Comparison of ENCODE assay signal across 11 mouse cellular contexts in the genomic region with DNA sequence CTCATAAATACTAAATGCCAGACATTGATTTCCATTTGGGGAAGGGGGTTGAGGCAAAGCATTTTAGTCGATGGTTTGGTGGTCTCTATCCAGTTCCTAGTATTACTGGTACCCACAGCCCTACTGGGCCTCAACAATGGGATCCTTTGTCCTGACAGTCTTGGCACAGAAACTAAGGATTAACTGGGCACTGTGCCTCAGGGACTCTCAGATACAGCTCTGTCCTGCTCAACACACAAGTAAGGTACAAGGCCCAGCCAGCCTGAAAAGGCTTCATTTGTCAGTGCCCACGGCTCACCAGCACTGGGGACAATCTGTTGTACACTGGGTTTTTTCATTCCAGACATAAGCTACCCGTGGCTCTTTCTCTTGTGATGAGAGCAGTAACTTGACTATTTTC.
DNase-seq lines count a peak whose midpoint lies in the region; ATAC-seq and TF ChIP-seq lines count a peak whose summit lies in the region.
"Had no signal": no experiment of that assay in that cellular context is flagged by ENCODE, and none has a peak within 500 bp of the region (broad histone marks: within the 10 kb centered on the region; RNA-seq: fewer than 3 reads in every experiment).

No protein-coding gene starts in this region.

- no peaks in the 10 kb centered on the region for H3K27me3 ChIP-seq in hindbrain, postnatal 0 days (ENCODE audit: insufficient read depth, low read length)
- no peaks in the 10 kb centered on the region for H3K27me3 ChIP-seq in midbrain, embryonic 14.5 days (ENCODE audit: control insufficient read depth, insufficient read depth, low read length)
- no peaks in the 10 kb centered on the region for H3K27me3 ChIP-seq in stomach, postnatal 0 days (ENCODE audit: control insufficient read depth, insufficient read depth, low read length)
- H3K27me3 ChIP-seq: embryonic facial prominence, embryonic 12.5 days; heart, embryonic 15.5 days; lung, embryonic 15.5 days had no signal

- no peaks in the 10 kb centered on the region for H3K9me3 ChIP-seq in hindbrain, postnatal 0 days (ENCODE audit: low read length)
- no peaks in the 10 kb centered on the region for H3K9me3 ChIP-seq in midbrain, embryonic 14.5 days (ENCODE audit: control insufficient read depth, low read length)
- H3K9me3 ChIP-seq in stomach, postnatal 0 days (ENCODE audit: control insufficient read depth, low read length), result no peaks in the 10 kb centered on the region
- H3K9me3 ChIP-seq: embryonic facial prominence, embryonic 12.5 days; heart, embryonic 15.5 days; lung, embryonic 15.5 days had no signal

- 17% methylated on average over 3 of the region's 3 CpGs for WGBS in hindbrain, postnatal 0 days
- 28% methylated on average over 3 of the region's 3 CpGs for WGBS in midbrain, embryonic 14.5 days
- whole genome bisulfite sequencing in stomach, postnatal 0 days, result 53% methylated on average over 3 of the region's 3 CpGs

- H3K4me1 ChIP-seq in hindbrain, postnatal 0 days (ENCODE audit: insufficient read depth, low read length), result no peaks in the 10 kb centered on the region; the same call in 1 of the 2 replicates
- H3K4me1 ChIP-seq in midbrain, embryonic 14.5 days (ENCODE audit: control insufficient read depth, insufficient read depth, low read length), result peaks cover 5% of the 10 kb centered on the region
- H3K4me1 ChIP-seq in stomach, postnatal 0 days (replicated peaks; ENCODE audit: control insufficient read depth, insufficient read depth), result no peaks in the 10 kb centered on the region
- H3K4me1 ChIP-seq: embryonic facial prominence, embryonic 12.5 days; heart, embryonic 15.5 days; lung, embryonic 15.5 days had no signal

- no peak for TF ChIP-seq EP300 in stomach, postnatal 0 days (optimal IDR thresholded peaks at IDR 0.05)

- 0 out of 2 replicates have a peak overlapping the region, but pooled peaks have one; percentile 20 for H3K27ac ChIP-seq in hindbrain, postnatal 0 days
- H3K27ac ChIP-seq in midbrain, embryonic 14.5 days (replicated peaks; ENCODE audit: low read depth, low read length), result no peak overlapping the region
- no peak overlapping the region for H3K27ac ChIP-seq in stomach, postnatal 0 days (replicated peaks)
- H3K27ac ChIP-seq: embryonic facial prominence, embryonic 12.5 days; heart, embryonic 15.5 days; lung, embryonic 15.5 days had no signal

- DNase-seq in Muller cell, postnatal 12 days (ENCODE audit: inconsistent ontology term), result peak; percentile 81
- DNase-seq in brain, embryonic 18.5 days (ENCODE audit: low read depth, low spot score), result peak; percentile 40
- peak; percentile 84 for DNase-seq in hindbrain, postnatal 0 days (ENCODE audit: low spot score)
- peak; percentile 78 for DNase-seq in midbrain, embryonic 14.5 days
- no peak for DNase-seq in adrenal gland, postnatal 10 days
- DNase-seq in urinary bladder, postnatal 25 days (ENCODE audit: low spot score), result no peak
- DNase-seq in stomach, postnatal 0 days (ENCODE audit: low spot score), result no peak
- DNase-seq: kidney, postnatal 14 days had no signal

- no peak for TF ChIP-seq CTCF in hindbrain, postnatal 0 days (IDR thresholded peaks at IDR 0.05; ENCODE audit: low read depth)
- TF ChIP-seq CTCF in stomach, postnatal 0 days (IDR thresholded peaks at IDR 0.05; ENCODE audit: low read depth), result no peak

- no peak overlapping the region for H3K4me2 ChIP-seq in hindbrain, postnatal 0 days (ENCODE audit: low read depth, low read length)
- no peak overlapping the region for H3K4me2 ChIP-seq in midbrain, embryonic 14.5 days (ENCODE audit: low read length)
- H3K4me2 ChIP-seq in stomach, postnatal 0 days (replicated peaks; ENCODE audit: low read depth), result no peak overlapping the region
- H3K4me2 ChIP-seq: embryonic facial prominence, embryonic 12.5 days; heart, embryonic 15.5 days; lung, embryonic 15.5 days had no signal

- no peak overlapping the region for H3K4me3 ChIP-seq in hindbrain, postnatal 0 days (ENCODE audit: low read length)
- H3K4me3 ChIP-seq in midbrain, embryonic 14.5 days (replicated peaks; ENCODE audit: low read depth, low read length), result no peak overlapping the region
- no peak overlapping the region for H3K4me3 ChIP-seq in stomach, postnatal 0 days (ENCODE audit: low read depth, low read length)
- H3K4me3 ChIP-seq: embryonic facial prominence, embryonic 12.5 days; heart, embryonic 15.5 days; lung, embryonic 15.5 days had no signal

- H3K9ac ChIP-seq in hindbrain, postnatal 0 days (replicated peaks; ENCODE audit: low read length), result no peak overlapping the region
- no peak overlapping the region for H3K9ac ChIP-seq in midbrain, embryonic 14.5 days (replicated peaks; ENCODE audit: low read length)
- no peak overlapping the region for H3K9ac ChIP-seq in stomach, postnatal 0 days (ENCODE audit: low read length)
- H3K9ac ChIP-seq: embryonic facial prominence, embryonic 12.5 days; heart, embryonic 15.5 days; lung, embryonic 15.5 days had no signal

- ATAC-seq in hindbrain, postnatal 0 days, result peak; percentile 97
- ATAC-seq in midbrain, embryonic 14.5 days (ENCODE audit: low FRiP score, low TSS enrichment), result peak; percentile 77; the same call in 1 of the 2 replicates
- no peak for ATAC-seq in stomach, postnatal 0 days (ENCODE audit: low FRiP score, low TSS enrichment)

- no peaks in the 10 kb centered on the region for H3K36me3 ChIP-seq in hindbrain, postnatal 0 days (ENCODE audit: insufficient read depth, low read length)
- H3K36me3 ChIP-seq in midbrain, embryonic 14.5 days (ENCODE audit: control insufficient read depth, insufficient read depth, low read length), result no peaks in the 10 kb centered on the region
- no peaks in the 10 kb centered on the region for H3K36me3 ChIP-seq in stomach, postnatal 0 days (ENCODE audit: control insufficient read depth, insufficient read depth, low read length)
- H3K36me3 ChIP-seq: embryonic facial prominence, embryonic 12.5 days; heart, embryonic 15.5 days; lung, embryonic 15.5 days had no signal

Comparison
In these comparisons a context has a peak if more than half of its experiments do, and no peak if none do; other contexts are left out.
1. DNase-seq: peak in Muller cell, postnatal 12 days (single experiment), brain, embryonic 18.5 days (single experiment), hindbrain, postnatal 0 days (single experiment) and midbrain, embryonic 14.5 days (single experiment); none in adrenal gland, postnatal 10 days (single experiment), urinary bladder, postnatal 25 days (single experiment) and stomach, postnatal 0 days (single experiment).